Mouse (Mus musculus) kidney, adult 2 months (tissue): ENCODE measurements around the gene Acot5. TPM values are rescaled to one million over a fixed set of nuclear protein-coding genes. Genes with fewer than 3 reads are reported as not detected.
"Not testable (repeated sequence)": the region's sequence is repeated elsewhere in the genome, so short reads cannot be mapped to it uniquely, and the experiment has no call there.

Experiments
- DNase-seq: peaks from one replicate; pipeline ENCODE4 v3.0.0; 2021
- H3K27ac ChIP-seq: fragments of 200-500 bp; 2 replicates; pipeline ENCODE4 v1.5.1; 2012; ENCODE audit warnings: low read depth, low read length, control low read depth, inconsistent platforms; ENCODE audit not compliant: insufficient read depth
- H3K27me3 ChIP-seq: fragments of 200-500 bp; replicated peaks from 2 replicates; pipeline ENCODE4 v1.6.1; 2012; ENCODE audit warnings: mild to moderate bottlenecking, moderate library complexity, low read length, inconsistent platforms; ENCODE audit not compliant: control insufficient read depth, insufficient read depth
- H3K36me3 ChIP-seq: fragments of 200-500 bp; 2 replicates; pipeline ENCODE4 v1.6.1; 2012; ENCODE audit warnings: mild to moderate bottlenecking, moderate library complexity, low read length, inconsistent platforms; ENCODE audit not compliant: control insufficient read depth, insufficient read depth
- H3K4me1 ChIP-seq: fragments of 200-500 bp; 2 replicates; pipeline ENCODE4 v1.6.1; 2011; ENCODE audit warnings: low read length; ENCODE audit not compliant: control insufficient read depth, insufficient read depth
- H3K4me3 ChIP-seq: fragments of 200-500 bp; 2 replicates; pipeline ENCODE4 v1.5.1; 2011; ENCODE audit warnings: mild to moderate bottlenecking, low read depth, low read length, control low read depth; ENCODE audit not compliant: insufficient read depth
- CTCF ChIP-seq: fragments of 200-500 bp; conservative IDR thresholded peaks from 2 replicates; pipeline ENCODE4 v1.5.1; 2011; ENCODE audit warnings: low read depth, mild to moderate bottlenecking, control low read depth, low read length, moderate library complexity, mixed read lengths; ENCODE audit not compliant: insufficient read depth, insufficient read length
- POLR2A ChIP-seq: fragments of 200-500 bp; IDR thresholded peaks from one replicate; pipeline ENCODE4 v1.6.1; 2011; ENCODE audit warnings: low read depth, low read length, control low read depth
- WGBS: fragments of 180-500 bp; shearing (Covaris S2); methylation state at CpG from one replicate; pipeline ENCODE4 v1.1.7; 2018; 5-methylcytosine and 5-hydroxymethylcytosine counted together
- polyA plus RNA-seq: library from polyadenylated mRNA; depleted of rRNA; stranded (reverse); fragments of >200 nt; gene quantifications from 2 replicates; pipeline ENCODE4 v1.2.3, GENCODE M21; 2012

The Acot5 gene
- polyA plus RNA-seq, 1 experiment, result 0.16 TPM

DNA sequence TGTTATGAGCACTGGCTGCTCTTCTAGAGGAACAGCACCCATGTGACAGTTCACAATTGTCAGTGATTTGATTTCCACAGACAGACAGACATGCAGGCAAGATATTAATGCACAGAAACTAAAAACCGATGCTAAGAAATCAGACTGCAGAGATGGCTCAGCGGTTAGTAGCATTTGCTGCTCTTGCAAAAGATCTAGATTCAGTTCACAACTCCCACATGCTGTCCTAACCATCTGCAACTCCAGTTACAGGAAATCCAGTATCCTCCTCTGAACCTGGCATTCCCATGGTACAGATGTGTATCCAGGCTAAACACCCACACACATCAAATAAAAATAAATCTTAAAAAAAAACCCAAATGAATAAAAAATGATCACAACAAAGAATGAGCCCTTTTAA, 2.6 kb downstream of the Acot5 start:
- 0 out of 2 replicates have a peak, but pooled peaks cover 4% of the 10 kb centered on the region for H3K4me1 ChIP-seq
- H3K4me3 ChIP-seq, result no peak overlapping the region
- no peak for TF ChIP-seq CTCF
- TF ChIP-seq POLR2A, result no peak
- H3K36me3 ChIP-seq, result no peaks in the 10 kb centered on the region
- 74% methylated on average over 2 of the region's 2 CpGs for WGBS
- H3K27ac ChIP-seq, result no peak overlapping the region
- H3K27me3 ChIP-seq, result no peaks in the 10 kb centered on the region; the same call in 1 of the 2 replicates
- DNase-seq, result no peak

DNA sequence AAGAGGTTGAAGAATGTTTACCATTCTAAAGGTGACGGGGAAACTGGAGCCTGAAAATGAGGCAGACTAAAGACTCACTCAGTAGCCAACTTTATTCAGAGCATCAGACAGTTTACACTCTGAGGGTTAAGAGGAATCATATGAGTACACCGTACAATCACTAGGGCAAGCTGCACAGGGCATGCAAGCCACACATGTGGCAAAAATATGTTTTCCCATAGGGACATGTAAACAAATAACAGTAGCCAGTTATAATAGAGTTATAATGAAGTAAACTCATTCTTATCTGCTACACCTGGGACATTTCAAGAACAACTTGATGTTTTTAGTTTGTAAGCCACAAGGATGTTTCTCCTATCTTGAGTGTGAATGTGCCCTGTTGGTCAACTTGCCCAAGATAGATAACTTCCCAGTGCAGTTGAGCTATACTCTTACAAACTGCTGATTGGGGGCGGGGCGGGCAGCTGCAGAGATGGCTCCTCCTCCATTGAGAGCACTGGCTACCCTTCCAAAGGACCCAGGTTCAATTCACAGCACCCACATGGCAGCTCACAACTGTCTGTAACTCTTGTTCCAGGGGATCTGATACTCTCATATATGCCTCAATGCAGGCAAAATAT, 8.4 kb downstream of the Acot5 start:
- WGBS, result 94% methylated on average over 4 of the region's 4 CpGs
- no peaks in the 10 kb centered on the region for H3K4me1 ChIP-seq
- no peak overlapping the region for H3K4me3 ChIP-seq
- no peak for TF ChIP-seq POLR2A
- TF ChIP-seq CTCF, result no peak
- no peak overlapping the region for H3K27ac ChIP-seq
- H3K36me3 ChIP-seq, result no peaks in the 10 kb centered on the region
- H3K27me3 ChIP-seq, result no peaks in the 10 kb centered on the region
- no peak for DNase-seq

DNA sequence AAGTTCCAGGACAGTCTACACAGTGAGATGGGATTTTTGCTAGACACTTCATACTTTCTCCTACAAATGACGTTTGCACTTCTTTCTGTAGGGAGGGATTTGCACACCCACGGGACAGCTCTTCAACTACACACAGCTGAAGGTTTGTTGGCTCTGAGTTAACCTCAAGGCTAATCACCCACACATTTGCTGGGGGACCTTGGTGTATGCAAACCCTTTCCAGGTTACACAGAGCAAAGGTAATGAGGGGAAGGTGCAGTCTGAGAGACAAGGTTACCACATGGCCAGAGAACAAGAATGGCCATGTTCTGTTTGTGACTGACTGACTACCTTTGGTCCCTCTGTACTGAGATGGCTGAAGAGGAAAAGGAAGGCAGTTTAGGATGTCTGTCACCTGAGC, 14.7 kb downstream of the Acot5 start:
- 83% methylated on average over 2 of the region's 2 CpGs for WGBS
- no peaks in the 10 kb centered on the region for H3K27me3 ChIP-seq
- no peaks in the 10 kb centered on the region for H3K4me1 ChIP-seq
- DNase-seq, result no peak
- no peak overlapping the region for H3K4me3 ChIP-seq
- H3K36me3 ChIP-seq, result no peaks in the 10 kb centered on the region
- TF ChIP-seq POLR2A (no peak), CTCF (no peak)
- H3K27ac ChIP-seq, result no peak overlapping the region

DNA sequence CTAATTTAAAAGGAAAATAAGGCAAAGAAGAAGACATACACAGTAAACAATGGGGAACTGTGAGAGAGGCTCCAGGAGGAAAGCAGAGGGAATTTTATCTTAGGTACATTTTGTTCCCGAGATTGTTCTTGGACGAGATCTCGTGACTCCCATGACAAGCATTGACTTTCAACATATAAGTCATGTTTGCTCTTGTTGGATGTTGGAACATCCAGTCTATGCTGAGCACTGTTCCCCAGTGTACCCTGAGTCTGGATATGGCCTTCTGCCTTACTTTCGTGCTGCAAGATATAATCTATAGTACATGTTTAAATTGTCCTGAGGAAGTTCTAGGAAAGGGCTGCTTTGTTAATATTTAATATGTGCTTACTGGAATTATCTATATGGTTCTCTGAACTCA, 15.5 kb downstream of the Acot5 start:
- no peaks in the 10 kb centered on the region for H3K4me1 ChIP-seq
- no peaks in the 10 kb centered on the region for H3K36me3 ChIP-seq
- DNase-seq, result no peak
- no peaks in the 10 kb centered on the region for H3K27me3 ChIP-seq
- H3K27ac ChIP-seq, result no peak overlapping the region
- no peak overlapping the region for H3K4me3 ChIP-seq
- WGBS, result 81% methylated on average over 4 of the region's 4 CpGs
- no peak for TF ChIP-seq POLR2A
- no peak for TF ChIP-seq CTCF

DNA sequence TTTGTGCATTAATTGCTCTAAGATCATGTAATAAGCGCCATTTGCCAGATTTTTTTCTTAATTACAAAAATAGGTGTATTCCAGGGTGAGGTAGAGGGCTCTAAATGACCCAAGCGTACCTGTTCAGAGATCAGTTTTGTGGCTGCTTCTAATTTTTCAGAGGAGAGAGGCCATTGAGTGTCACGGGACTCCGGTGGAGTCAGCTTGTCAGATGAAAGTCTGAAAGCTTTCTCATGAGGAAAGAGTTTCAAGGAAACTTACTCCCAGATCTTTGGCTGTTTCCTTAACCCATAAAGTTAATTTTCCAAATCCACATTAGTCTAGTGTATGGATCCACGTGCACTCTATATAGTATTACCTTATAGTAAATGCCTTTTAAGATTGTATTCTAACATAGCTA, 25.5 kb downstream of the Acot5 start:
- H3K4me3 ChIP-seq, result not testable (repeated sequence)

DNA sequence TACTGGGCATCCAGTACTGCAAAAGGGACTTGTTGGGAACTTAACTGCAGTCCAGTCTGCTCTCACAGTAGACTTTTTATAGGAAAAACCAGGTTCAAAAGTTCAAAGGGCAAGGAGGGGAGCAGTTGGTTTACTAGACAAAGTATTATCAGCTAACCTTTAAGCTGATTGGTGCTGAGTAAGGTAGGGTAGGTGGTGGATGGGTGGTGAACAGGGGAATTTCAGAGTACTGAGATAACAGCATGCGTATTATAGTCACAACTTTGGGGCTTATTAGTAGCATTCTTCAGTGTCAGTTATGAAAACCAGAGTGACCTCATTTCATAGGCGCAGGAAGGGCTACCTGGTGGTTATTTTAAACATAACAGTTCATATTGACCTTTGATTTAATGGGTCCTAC, 30.5 kb downstream of the Acot5 start:
- H3K4me3 ChIP-seq, result no peak overlapping the region
- no peaks in the 10 kb centered on the region; the same call in 1 of the 2 replicates for H3K4me1 ChIP-seq
- DNase-seq, result no peak
- no peak overlapping the region; the same call in 1 of the 2 replicates for H3K27ac ChIP-seq
- TF ChIP-seq CTCF, result no peak
- TF ChIP-seq POLR2A, result no peak
- no peaks in the 10 kb centered on the region for H3K36me3 ChIP-seq
- 97% methylated on average over 2 of the region's 2 CpGs for WGBS
- H3K27me3 ChIP-seq, result no peaks in the 10 kb centered on the region

More for the DNA sequence above, 25.5 kb downstream of the Acot5 start:
- not testable (repeated sequence) for H3K27ac ChIP-seq, H3K4me1 ChIP-seq, H3K36me3 ChIP-seq, H3K27me3 ChIP-seq
- WGBS, result 63% methylated on average over 5 of the region's 5 CpGs
- DNase-seq, result peak; percentile 57

DNA sequence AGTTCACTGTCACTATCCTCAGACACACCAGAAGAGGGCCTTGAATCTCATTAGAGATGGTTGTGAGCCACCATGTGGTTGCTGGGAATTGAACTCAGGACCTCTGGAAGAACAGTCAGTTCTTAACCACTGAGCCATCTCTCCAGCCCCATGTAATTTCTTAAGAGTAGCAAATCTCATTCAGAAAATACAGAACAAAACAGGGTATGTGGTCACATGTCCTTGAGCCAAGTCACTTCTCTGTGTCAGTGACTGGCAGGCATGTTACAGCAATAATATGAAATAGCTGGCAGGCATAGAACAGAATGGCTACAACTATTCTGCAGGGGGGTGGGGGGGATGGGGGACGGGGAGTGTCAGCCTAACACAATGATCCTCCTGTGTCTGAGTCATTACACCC, 30.9 kb downstream of the Acot5 start:
- 42% methylated on average over 1 of the region's 1 CpGs for WGBS
- Histone ChIP-seq H3K36me3 (no peaks in the 10 kb centered on the region), H3K4me3 (no peak overlapping the region), H3K4me1 (no peaks in the 10 kb centered on the region; the same call in 1 of the 2 replicates), H3K27me3 (no peaks in the 10 kb centered on the region), H3K27ac (no peak overlapping the region)
- TF ChIP-seq POLR2A (no peak), CTCF (no peak)
- DNase-seq, result no peak

DNA sequence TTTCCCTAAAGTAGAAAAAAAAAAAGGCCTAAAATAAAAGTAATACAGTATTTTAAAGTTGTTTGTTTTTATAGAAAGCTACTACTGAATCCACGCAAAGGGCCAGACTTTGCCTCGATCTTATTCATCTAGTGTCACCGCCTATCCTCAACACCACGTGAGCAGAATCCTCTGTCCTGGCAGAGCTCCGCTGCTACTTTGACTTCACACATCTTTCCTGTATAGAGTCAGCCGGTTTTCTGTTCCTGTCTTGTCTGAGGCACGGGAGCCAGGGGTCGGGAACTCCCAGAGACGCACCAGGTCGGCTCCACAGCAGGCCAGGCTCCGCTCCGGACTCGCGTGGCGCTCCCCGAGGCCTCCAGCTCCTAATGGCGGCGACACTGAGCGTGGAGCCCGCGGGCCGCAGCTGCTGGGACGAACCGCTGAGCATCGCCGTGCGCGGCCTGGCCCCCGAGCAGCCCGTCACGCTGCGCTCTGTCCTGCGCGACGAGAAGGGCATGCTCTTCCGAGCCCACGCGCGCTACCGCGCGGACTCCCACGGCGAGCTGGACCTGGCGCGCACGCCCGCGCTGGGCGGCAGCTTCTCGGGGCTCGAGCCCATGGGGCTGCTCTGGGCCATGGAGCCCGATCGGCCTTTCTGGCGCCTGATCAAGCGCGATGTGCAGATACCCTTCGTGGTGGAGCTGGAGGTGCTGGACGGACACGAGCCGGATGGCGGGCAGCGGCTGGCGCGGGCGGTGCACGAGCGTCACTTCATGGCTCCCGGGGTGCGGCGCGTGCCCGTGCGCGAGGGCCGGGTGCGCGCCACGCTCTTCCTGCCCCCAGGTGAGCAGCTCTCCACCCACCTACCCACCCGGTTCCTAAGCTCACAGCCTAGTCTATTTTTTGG, 31.7 kb downstream of the Acot5 start, which contains the start of gene Acot6:
Gene Acot6, plus strand, starts transcription at position 51 of the 889 bp plus-strand sequence.
- peak within 1 kb of the TSS; percentile 45 for H3K4me3 ChIP-seq
- not testable (repeated sequence) for H3K27me3 ChIP-seq, H3K4me1 ChIP-seq, H3K27ac ChIP-seq, H3K36me3 ChIP-seq
- peak; percentile 68 for DNase-seq
- WGBS, result 1% methylated on average over 80 of the region's 80 CpGs
